Mouse (Mus musculus) liver, postnatal 0 days (tissue): ENCODE measurements around the gene Lars2. TPM values are rescaled to one million over a fixed set of nuclear protein-coding genes. Genes with fewer than 3 reads are reported as not detected.
A peak's percentile ranks its signal among the peaks of the same experiment; 100 is the strongest.
"Not testable (repeated sequence)": the region's sequence is repeated elsewhere in the genome, so short reads cannot be mapped to it uniquely, and the experiment has no call there.

ENCODE experiments used
- ATAC-seq: fragments of 200-750 bp; cut with Nextera tagmentation; 2 replicates; pipeline ENCODE4 v1.8.0; 2017; ENCODE audit warnings: mild to moderate bottlenecking, moderate library complexity
- DNase-seq: peaks from one replicate; pipeline ENCODE4 v3.0.0-alpha.2; 2016
- H3K27ac ChIP-seq: fragments of 300-500 bp; sonication (generic); 2 replicates; pipeline ENCODE4 v1.5.1; 2014; ENCODE audit warnings: antibody characterized with exemption, moderate library complexity, mild to moderate bottlenecking, low read depth
- H3K27me3 ChIP-seq: fragments of 300-500 bp; sonication (generic); 2 replicates; pipeline ENCODE4 v1.6.1; 2014; ENCODE audit warnings: low read length, control low read depth, mixed read lengths; ENCODE audit not compliant: insufficient read depth
- H3K36me3 ChIP-seq: fragments of 300-500 bp; sonication (generic); replicated peaks from 2 replicates; pipeline ENCODE4 v1.6.1; 2014; ENCODE audit warnings: mild to moderate bottlenecking, control low read depth, low read length, moderate library complexity, mixed read lengths; ENCODE audit not compliant: insufficient read depth
- H3K4me1 ChIP-seq: fragments of 300-500 bp; sonication (generic); 2 replicates; pipeline ENCODE4 v1.6.1; 2014; ENCODE audit warnings: antibody characterized with exemption, mild to moderate bottlenecking, control low read depth; ENCODE audit not compliant: insufficient read depth
- H3K4me2 ChIP-seq: fragments of 300-500 bp; sonication (generic); 2 replicates; pipeline ENCODE4 v1.6.1; 2014; ENCODE audit warnings: low read depth, mild to moderate bottlenecking, low read length, moderate library complexity, mixed read lengths
- H3K4me3 ChIP-seq: fragments of 300-500 bp; sonication (generic); 2 replicates; pipeline ENCODE4 v1.5.1; 2014; ENCODE audit warnings: low read depth, low read length
- H3K9ac ChIP-seq: fragments of 300-500 bp; sonication (generic); replicated peaks from 2 replicates; pipeline ENCODE4 v1.6.1; 2014; ENCODE audit warnings: mild to moderate bottlenecking, moderate library complexity
- H3K9me3 ChIP-seq: fragments of 300-500 bp; sonication (generic); 2 replicates; pipeline ENCODE4 v1.6.1; 2016; ENCODE audit warnings: mild to moderate bottlenecking, control low read depth, low read length, mixed read lengths
- CTCF ChIP-seq: sonication (generic); IDR thresholded peaks from 2 replicates; pipeline ENCODE4 v1.5.1; 2016; ENCODE audit warnings: antibody characterized with exemption, low read depth
- EP300 ChIP-seq: IDR thresholded peaks from 2 replicates; pipeline ENCODE4 v1.6.1; 2016; ENCODE audit warnings: antibody characterized with exemption, low read depth, mild to moderate bottlenecking
- WGBS: fragments of 180-500 bp; shearing (Covaris S2); extraction: QIAGEN DNeasy Blood & Tissue Kit; methylation state at CpG from one replicate; pipeline ENCODE4 v1.1.7; 2014; ENCODE audit not compliant: insufficient replicate concordance; 5-methylcytosine and 5-hydroxymethylcytosine counted together
- polyA plus RNA-seq: library from polyadenylated mRNA; unstranded; fragments of >200 nt; fragmentation: Nextera tagmentation; extraction: Ambion mirVana; gene quantifications from 2 replicates; pipeline ENCODE4 v1.2.1, GENCODE M21; 2015

Lars2 gene
- polyA plus RNA-seq, 1 experiment from 2014 or later, result 1,350 TPM

DNA sequence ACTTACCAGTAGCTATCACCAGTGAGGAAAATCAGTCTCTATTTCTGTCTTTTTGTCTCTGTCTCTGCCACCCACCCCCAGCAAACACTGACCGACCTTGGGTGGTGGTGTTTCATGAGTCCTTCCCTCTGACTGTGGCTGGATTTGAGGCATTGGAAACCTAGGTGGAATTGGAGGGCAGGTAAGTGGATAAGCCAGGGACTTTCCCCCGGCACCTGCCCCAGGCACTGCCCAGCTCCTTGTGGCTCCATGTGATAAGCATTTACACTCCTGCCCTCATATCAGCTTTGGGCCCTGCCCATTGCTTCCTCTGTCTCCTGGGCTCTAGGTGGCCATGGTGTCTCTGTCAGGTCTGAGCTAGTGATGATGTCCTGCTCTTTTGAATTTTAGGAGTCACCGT, 19.6 kb downstream of the Lars2 start:
- Histone ChIP-seq H3K9ac (no peak overlapping the region), H3K4me1 (peaks cover 6% of the 10 kb centered on the region; the same call in 1 of the 2 replicates), H3K27me3 (no peaks in the 10 kb centered on the region), H3K4me3 (no peak overlapping the region), H3K4me2 (no peak overlapping the region), H3K27ac (no peak overlapping the region), H3K9me3 (no peaks in the 10 kb centered on the region), H3K36me3 (no peaks in the 10 kb centered on the region; the same call in 1 of the 2 replicates)
- ATAC-seq (0 out of 2 replicates have a peak, but pooled peaks have one; percentile 29), DNase-seq (no peak)
- WGBS, result 68% methylated on average over 3 of the region's 3 CpGs
- TF ChIP-seq CTCF (no peak), EP300 (no peak)

DNA sequence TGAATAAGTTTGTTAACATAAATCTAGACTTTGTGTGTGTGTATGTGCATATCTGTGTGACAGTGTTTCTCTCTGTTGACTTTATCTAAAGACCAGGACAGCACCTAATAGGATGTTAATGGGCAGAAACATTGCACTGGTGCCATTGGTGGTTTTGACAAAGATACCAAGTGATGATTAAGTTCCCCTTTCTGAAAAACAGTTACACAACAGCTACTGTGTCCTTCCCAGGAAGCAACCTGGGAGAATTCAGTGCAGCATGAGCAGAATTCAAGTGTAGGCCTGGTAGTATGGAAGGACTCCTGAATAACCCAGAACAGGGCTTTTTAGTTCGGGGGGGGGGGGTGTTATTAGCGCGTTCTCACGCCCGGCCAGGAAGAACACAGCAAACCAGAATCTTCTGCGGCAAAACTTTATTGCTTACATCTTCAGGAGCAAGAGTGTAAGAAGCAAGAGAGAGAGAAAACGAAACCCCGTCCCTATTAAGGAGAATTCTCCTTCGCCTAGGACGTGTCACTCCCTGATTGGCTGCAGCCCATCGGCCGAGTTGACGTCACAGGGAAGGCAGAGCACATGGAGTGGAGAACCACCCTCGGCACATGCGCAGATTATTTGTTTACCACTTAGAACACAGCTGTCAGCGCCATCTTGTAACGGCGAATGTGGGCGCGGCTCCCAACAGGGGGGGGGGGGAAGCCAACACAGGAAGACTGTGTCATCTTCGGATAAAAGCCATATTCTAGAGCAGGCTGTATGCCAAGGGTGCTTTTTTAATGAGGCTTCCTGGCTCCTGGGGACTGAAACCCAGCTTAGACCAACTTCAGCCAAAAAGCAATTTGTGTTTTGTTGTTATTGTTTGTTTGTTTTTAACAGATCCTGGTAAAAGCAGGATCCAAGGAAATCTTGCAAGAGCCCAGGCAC, 21.6 kb downstream of the Lars2 start:
- H3K27me3 ChIP-seq, H3K4me2 ChIP-seq, H3K9me3 ChIP-seq, DNase-seq, H3K36me3 ChIP-seq, H3K4me3 ChIP-seq, ATAC-seq, H3K9ac ChIP-seq, H3K4me1 ChIP-seq, H3K27ac ChIP-seq: not testable (repeated sequence)
- 96% methylated on average over 11 of the region's 21 CpGs for WGBS

DNA sequence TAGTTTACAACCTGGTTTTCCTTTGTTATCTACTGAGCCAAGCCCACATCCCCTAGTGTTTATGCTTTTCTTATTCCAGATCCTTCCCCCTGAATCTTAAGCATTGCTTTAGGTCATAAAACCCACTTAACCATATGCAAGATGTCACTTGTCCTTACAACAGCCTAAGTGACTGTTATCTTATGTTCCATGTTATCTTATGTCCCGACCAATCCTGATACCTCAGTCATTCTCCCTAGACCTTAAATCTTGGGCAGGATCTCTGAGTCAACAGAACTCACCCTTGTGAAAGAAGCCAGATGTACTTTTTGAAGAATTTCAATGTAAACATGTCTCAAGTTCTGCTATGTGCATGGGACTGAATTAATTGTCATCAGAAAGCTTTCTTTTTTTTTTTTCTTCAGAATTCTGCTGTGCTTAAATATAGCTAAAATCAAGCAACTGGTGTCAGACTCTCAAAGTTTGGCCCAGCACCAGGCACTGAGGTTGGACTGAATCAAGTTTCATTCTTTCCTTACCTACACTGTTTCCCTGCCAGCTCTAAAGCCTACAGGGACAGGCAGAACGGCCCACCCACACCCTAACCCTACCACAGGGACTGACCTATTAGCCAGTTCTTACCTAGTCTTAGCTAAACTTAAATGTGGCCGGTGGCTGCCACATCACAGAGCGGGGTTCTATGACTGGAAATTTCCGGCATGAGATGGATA, 24.6 kb downstream of the Lars2 start:
- H3K27me3 ChIP-seq, result no peaks in the 10 kb centered on the region
- H3K4me2 ChIP-seq, result no peak overlapping the region
- H3K4me3 ChIP-seq, result no peak overlapping the region
- no peaks in the 10 kb centered on the region for H3K9me3 ChIP-seq
- H3K9ac ChIP-seq, result no peak overlapping the region
- H3K4me1 ChIP-seq, result no peaks in the 10 kb centered on the region
- TF ChIP-seq EP300 (no peak), CTCF (no peak)
- no peak overlapping the region for H3K27ac ChIP-seq
- DNase-seq, result no peak
- H3K36me3 ChIP-seq, result peaks cover 3% of the 10 kb centered on the region; the same call in 1 of the 2 replicates
- 69% methylated on average over 5 of the region's 5 CpGs for WGBS
- ATAC-seq, result no peak

GRCm38 (mm10) chr9:123394856-123395255, 28.1 kb downstream of the Lars2 start:
- H3K36me3 ChIP-seq, result peaks cover 3% of the 10 kb centered on the region; the same call in 1 of the 2 replicates
- no peaks in the 10 kb centered on the region for H3K4me1 ChIP-seq
- H3K4me3 ChIP-seq, result no peak overlapping the region
- H3K4me2 ChIP-seq, result no peak overlapping the region
- H3K9ac ChIP-seq, result no peak overlapping the region
- no peaks in the 10 kb centered on the region for H3K27me3 ChIP-seq
- no peak overlapping the region for H3K27ac ChIP-seq
- DNase-seq, result no peak
- ATAC-seq, result no peak
- H3K9me3 ChIP-seq, result no peaks in the 10 kb centered on the region
- 46% methylated on average over 6 of the region's 6 CpGs for WGBS
- TF ChIP-seq CTCF (no peak), EP300 (no peak)

DNA sequence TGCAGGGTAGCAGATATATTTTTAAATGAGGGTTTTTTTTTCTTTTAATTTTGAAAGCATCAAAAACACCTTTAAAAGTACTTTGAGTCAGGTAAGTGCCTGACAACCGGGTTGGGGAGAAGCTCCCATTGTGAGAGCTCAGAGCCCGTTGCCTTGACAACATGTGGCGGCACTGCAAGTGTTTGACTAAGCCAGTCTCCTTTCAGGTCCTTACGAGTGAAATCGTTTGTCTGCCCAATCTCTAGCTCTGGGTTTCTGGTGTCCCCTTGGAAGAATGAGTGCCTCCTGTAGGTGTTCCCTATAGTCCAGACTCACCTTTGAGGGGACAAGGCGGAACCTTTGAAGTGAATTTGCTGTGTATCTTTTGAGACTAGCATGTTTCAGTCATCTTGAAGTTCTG, 31.0 kb downstream of the Lars2 start:
- TF ChIP-seq CTCF (no peak), EP300 (no peak)
- Histone ChIP-seq H3K4me2 (no peak overlapping the region), H3K36me3 (peaks cover 3% of the 10 kb centered on the region; the same call in 1 of the 2 replicates), H3K27ac (no peak overlapping the region), H3K27me3 (no peaks in the 10 kb centered on the region), H3K4me3 (no peak overlapping the region), H3K9ac (no peak overlapping the region), H3K9me3 (no peaks in the 10 kb centered on the region), H3K4me1 (no peaks in the 10 kb centered on the region)
- 72% methylated on average over 6 of the region's 6 CpGs for WGBS
- ATAC-seq, result no peak
- DNase-seq, result no peak

GRCm38 (mm10) chr9:123402215-123402614, 35.5 kb downstream of the Lars2 start:
- no peak for DNase-seq
- Histone ChIP-seq H3K9me3 (no peaks in the 10 kb centered on the region), H3K4me3 (no peak overlapping the region), H3K9ac (no peak overlapping the region), H3K27me3 (no peaks in the 10 kb centered on the region), H3K4me1 (no peaks in the 10 kb centered on the region), H3K4me2 (no peak overlapping the region), H3K27ac (no peak overlapping the region), H3K36me3 (no peaks in the 10 kb centered on the region)
- ATAC-seq, result no peak
- WGBS, result 78% methylated on average over 3 of the region's 3 CpGs
- no peak for TF ChIP-seq EP300
- no peak for TF ChIP-seq CTCF
